8 mouse cellular contexts compared by ENCODE assay signal in genomic region chr7:3303276-3303781, GRCm38 (mm10). TPM values are rescaled to one million over a fixed set of nuclear protein-coding genes. Genes with fewer than 3 reads are reported as not detected.
DNase-seq lines count a peak whose midpoint lies in the region; ATAC-seq and TF ChIP-seq lines count a peak whose summit lies in the region.

No protein-coding gene starts in this region.

- H3K4me2 ChIP-seq in hindbrain, embryonic 15.5 days: peak overlapping the region; percentile 96
- H3K4me2 ChIP-seq in myocyte (ENCODE audit: low read depth): peak overlapping the region; percentile 69

- under 1% methylated on average over 25 of the region's 29 CpGs for WGBS in heart, embryonic 10.5 days
- 2% methylated on average over 21 of the region's 29 CpGs for whole genome bisulfite sequencing in hindbrain, embryonic 15.5 days

- ATAC-seq in activated CD4-positive, CD25-positive, alpha-beta regulatory T cell, adult 4 months: peak; percentile 36
- peak; percentile 71 for ATAC-seq in hindbrain, embryonic 15.5 days (ENCODE audit: low FRiP score, low read depth)

- H3K9ac ChIP-seq in hindbrain, embryonic 15.5 days: peak overlapping the region; percentile 52

- no peaks in the 10 kb centered on the region for H3K9me3 ChIP-seq in heart, embryonic 10.5 days
- no peaks in the 10 kb centered on the region for H3K9me3 ChIP-seq in hindbrain, embryonic 15.5 days

- TF ChIP-seq POLR2A in embryonic fibroblast, embryonic 13.5 days (IDR thresholded peaks at IDR 0.05; ENCODE audit: low read depth, low read length): no peak; the same call in none of the 2 replicates
- no peak for TF ChIP-seq POLR2A in myocyte (IDR thresholded peaks at IDR 0.05; ENCODE audit: insufficient read length, low read depth)

- peak; percentile 76 for DNase-seq in heart, embryonic 10.5 days (ENCODE audit: low spot score)
- DNase-seq in heart, postnatal 14 days: no peak
- DNase-seq in liver: peak; percentile 14
- DNase-seq in gastrocnemius, postnatal 36 days: no peak

- peaks cover 15% of the 10 kb centered on the region for H3K36me3 ChIP-seq in heart, embryonic 10.5 days
- peaks cover 6% of the 10 kb centered on the region for H3K36me3 ChIP-seq in hindbrain, embryonic 15.5 days
- H3K36me3 ChIP-seq in myocyte (ENCODE audit: control insufficient read depth, insufficient read depth): peaks cover 15% of the 10 kb centered on the region

- no peak for TF ChIP-seq CTCF in embryonic fibroblast, embryonic 13.5 days (IDR thresholded peaks at IDR 0.05; ENCODE audit: borderline replicate concordance, insufficient read depth, low read length)

- H3K79me2 ChIP-seq in myocyte (ENCODE audit: control insufficient read depth, insufficient read depth): no peaks in the 10 kb centered on the region

- peaks cover 32% of the 10 kb centered on the region for H3K27me3 ChIP-seq in heart, embryonic 10.5 days (ENCODE audit: insufficient read depth, poor library complexity, severe bottlenecking)
- peaks cover 28% of the 10 kb centered on the region; the same call in 1 of the 2 replicates for H3K27me3 ChIP-seq in hindbrain, embryonic 15.5 days
- no peaks in the 10 kb centered on the region for H3K27me3 ChIP-seq in myocyte (ENCODE audit: control insufficient read depth, insufficient read depth, insufficient read length)

- peak overlapping the region; percentile 60 for H3K4me3 ChIP-seq in heart, embryonic 10.5 days
- peak overlapping the region; percentile 31 for H3K4me3 ChIP-seq in embryonic fibroblast, embryonic 13.5 days (ENCODE audit: insufficient read depth, low read length)
- peak overlapping the region; percentile 48 for H3K4me3 ChIP-seq in hindbrain, embryonic 15.5 days
- H3K4me3 ChIP-seq in myocyte: no peak overlapping the region

- H3K27ac ChIP-seq in heart, embryonic 10.5 days: 0 out of 2 replicates have a peak overlapping the region, but pooled peaks have one; percentile 2
- H3K27ac ChIP-seq in embryonic fibroblast, embryonic 13.5 days (ENCODE audit: insufficient read depth, low read length): no peak overlapping the region
- no peak overlapping the region for H3K27ac ChIP-seq in hindbrain, embryonic 15.5 days (replicated peaks)

- no peak overlapping the region for H3ac ChIP-seq in myocyte (ENCODE audit: control insufficient read depth, insufficient read length)

- peaks cover 31% of the 10 kb centered on the region for H3K4me1 ChIP-seq in heart, embryonic 10.5 days
- H3K4me1 ChIP-seq in embryonic fibroblast, embryonic 13.5 days (ENCODE audit: control insufficient read depth, insufficient read depth, low read length): peaks cover 12% of the 10 kb centered on the region; the same call in 1 of the 2 replicates
- H3K4me1 ChIP-seq in hindbrain, embryonic 15.5 days (replicated peaks): peaks cover 36% of the 10 kb centered on the region

- intact Hi-C loops in heart, postnatal 14 days (cut with DNase I): loop anchor here (5.0 kb wide), 1 partner anchor 36 kb away; no protein-coding TSS in a partner anchor
- intact Hi-C loops in gastrocnemius, postnatal 36 days (cut with DNase I): loop anchor here (2.0 kb wide), 1 partner anchor 81 kb away; no protein-coding TSS in a partner anchor

TF ChIP-seq in myocyte, 11 proteins besides CTCF, POLR2A, EP300 and RAD21:
- TF ChIP-seq POLR2AphosphoS2 (IDR thresholded peaks at IDR 0.05; ENCODE audit: insufficient read length, low read depth) (peak; percentile 10), MAX (IDR thresholded peaks at IDR 0.05; ENCODE audit: low read depth) (no peak), CEBPB (IDR thresholded peaks at IDR 0.05; ENCODE audit: insufficient read depth, poor library complexity, severe bottlenecking) (no peak)

RNA-seq across cellular contexts. Expression of gene Prkcg, which starts 14.3 kb away (rescaled TPM):
- 0.16 and 0.35 TPM in 2 replicates for polyA plus RNA-seq in heart, embryonic 10.5 days (2016; fragmentation: Nextera tagmentation; extraction: Ambion mirVana)
- total RNA-seq in heart, postnatal 14 days (2021): 1 to 10 TPM; 3.2 to 3.5 TPM
- not detected for polyA plus RNA-seq in activated CD4-positive, CD25-positive, alpha-beta regulatory T cell, adult 4 months (2017; shearing (Covaris generic))
- polyA plus RNA-seq in embryonic fibroblast, embryonic 13.5 days (2011; ENCODE audit: insufficient read length, low read depth, missing spikeins): 0.60 and 0.89 TPM in 2 replicates
- polyA plus RNA-seq in hindbrain, embryonic 15.5 days (2015; fragmentation: Nextera tagmentation; extraction: Ambion mirVana): 2.0 and 2.1 TPM in 2 replicates
- polyA plus RNA-seq in myocyte (2012; fragmentation: generic; extraction: Trizol): 0.50 TPM
- 1 to 10 TPM in 1 of 2 experiments, under 1 TPM in 1; 0.99 to 1.2 TPM for total RNA-seq in gastrocnemius, postnatal 36 days (2021)

RNA-seq across cellular contexts. Expression of gene Myadm, which starts 14.4 kb away (rescaled TPM):
- 127 and 180 TPM in 2 replicates for polyA plus RNA-seq in heart, embryonic 10.5 days (2016; fragmentation: Nextera tagmentation; extraction: Ambion mirVana)
- 100 to 1,000 TPM; 196 to 216 TPM for total RNA-seq in heart, postnatal 14 days (2021)
- 10 to 100 TPM in 1 of 2 experiments, 1 to 10 TPM in 1; 4.1 to 10.4 TPM for polyA plus RNA-seq in activated CD4-positive, CD25-positive, alpha-beta regulatory T cell, adult 4 months (2017; shearing (Covaris generic))
- polyA plus RNA-seq in embryonic fibroblast, embryonic 13.5 days (2011; ENCODE audit: insufficient read length, low read depth, missing spikeins): 469 and 684 TPM in 2 replicates
- polyA plus RNA-seq in hindbrain, embryonic 15.5 days (2015; fragmentation: Nextera tagmentation; extraction: Ambion mirVana): 37.8 and 40.7 TPM in 2 replicates
- 209 TPM for polyA plus RNA-seq in myocyte (2012; fragmentation: generic; extraction: Trizol)
- total RNA-seq in gastrocnemius, postnatal 36 days (2021): 10 to 100 TPM; 26.8 to 30.9 TPM

RNA-seq across cellular contexts. Expression of gene Cacng7, which starts 29.4 kb away (rescaled TPM):
- polyA plus RNA-seq in heart, embryonic 10.5 days (2016; fragmentation: Nextera tagmentation; extraction: Ambion mirVana): 0.22 and 1.3 TPM in 2 replicates
- 1 to 10 TPM; 5.3 to 5.6 TPM for total RNA-seq in heart, postnatal 14 days (2021)
- polyA plus RNA-seq in activated CD4-positive, CD25-positive, alpha-beta regulatory T cell, adult 4 months (2017; shearing (Covaris generic)): not detected
- 62.4 and 63.7 TPM in 2 replicates for polyA plus RNA-seq in embryonic fibroblast, embryonic 13.5 days (2011; ENCODE audit: insufficient read length, low read depth, missing spikeins)
- 3.9 and 4.1 TPM in 2 replicates for polyA plus RNA-seq in hindbrain, embryonic 15.5 days (2015; fragmentation: Nextera tagmentation; extraction: Ambion mirVana)
- 0.72 TPM for polyA plus RNA-seq in myocyte (2012; fragmentation: generic; extraction: Trizol)
- 1 to 10 TPM; 9.0 to 9.7 TPM for total RNA-seq in gastrocnemius, postnatal 36 days (2021)

RNA-seq across cellular contexts. Expression of gene Nlrp12, which starts 53.8 kb away (rescaled TPM):
- polyA plus RNA-seq in heart, embryonic 10.5 days (2016; fragmentation: Nextera tagmentation; extraction: Ambion mirVana): 0.06 TPM in 1 of 2 replicates, not detected in the other
- total RNA-seq in heart, postnatal 14 days (2021): not detected
- under 1 TPM in 1 of 2 experiments, not detected in 1; 0.12 TPM for polyA plus RNA-seq in activated CD4-positive, CD25-positive, alpha-beta regulatory T cell, adult 4 months (2017; shearing (Covaris generic))
- polyA plus RNA-seq in embryonic fibroblast, embryonic 13.5 days (2011; ENCODE audit: insufficient read length, low read depth, missing spikeins): not detected in 2 replicates
- polyA plus RNA-seq in hindbrain, embryonic 15.5 days (2015; fragmentation: Nextera tagmentation; extraction: Ambion mirVana): 0.03 and 0.04 TPM in 2 replicates
- not detected for polyA plus RNA-seq in myocyte (2012; fragmentation: generic; extraction: Trizol)
- total RNA-seq in gastrocnemius, postnatal 36 days (2021): not detected

Comparison
In these comparisons a context has a peak if more than half of its experiments do, and no peak if none do; other contexts are left out.
1. DNase-seq: peak in heart, embryonic 10.5 days (single experiment) and liver (single experiment); none in heart, postnatal 14 days (0 of 2) and gastrocnemius, postnatal 36 days (0 of 2).
2. RNA of gene Cacng7, which starts 29.4 kb away (polyA plus RNA-seq): 62.4 to 63.7 TPM in embryonic fibroblast, embryonic 13.5 days; 3.9 to 4.1 TPM in hindbrain, embryonic 15.5 days, 0.22 to 1.3 TPM in heart, embryonic 10.5 days, 0.72 TPM in myocyte (single experiment) and not detected in activated CD4-positive, CD25-positive, alpha-beta regulatory T cell, adult 4 months; every median in the first group is over 10 times any median in the second.